Mouse (Mus musculus) embryonic fibroblast, embryonic 13.5 days (primary cell): ENCODE results near the gene Nckap5.

Experiments used
- CTCF ChIP-seq: IDR thresholded peaks from 2 replicates; pipeline ENCODE4 v1.5.1; 2011; ENCODE audit warnings: mild to moderate bottlenecking, control low read depth, low read length, moderate library complexity, borderline replicate concordance; ENCODE audit not compliant: insufficient read depth
- POLR2A ChIP-seq: IDR thresholded peaks from 2 replicates; pipeline ENCODE4 v1.6.1; 2011; ENCODE audit warnings: low read depth, mild to moderate bottlenecking, control low read depth, low read length, moderate library complexity

DNA sequence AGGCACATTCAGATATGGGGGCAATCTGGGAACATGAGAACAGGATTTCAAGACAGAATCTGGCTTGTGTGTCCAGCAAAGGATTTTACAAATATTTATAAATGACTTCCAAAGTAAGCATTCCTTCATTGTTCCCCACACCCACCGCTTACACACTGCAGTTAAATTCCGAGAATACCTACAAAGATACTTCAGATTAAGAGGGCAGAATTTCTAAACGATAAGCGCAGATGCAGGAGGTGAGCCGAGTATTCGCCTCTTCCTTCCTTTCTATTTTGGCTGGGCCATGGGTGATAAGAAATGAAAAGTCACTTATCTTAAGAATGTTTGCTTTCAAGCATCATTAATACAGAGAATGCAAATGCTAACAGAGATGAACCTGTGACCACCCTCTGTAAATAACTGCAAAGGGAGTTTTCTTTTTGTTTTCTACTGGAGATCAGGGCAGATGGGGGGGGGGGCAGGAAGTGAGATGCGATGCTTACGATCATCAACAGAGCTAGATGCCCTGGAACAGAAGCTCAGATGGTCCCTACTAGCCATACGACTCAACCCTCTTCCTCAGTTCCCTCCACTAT, 213.0 kb downstream of the Nckap5 start:
- TF ChIP-seq POLR2A (no peak), CTCF (no peak)
